In genomic region chr1:193980571-193980970, GRCm38 (mm10) we compare ENCODE assay signal across 21 mouse cellular contexts.
"Had no signal": no experiment of that assay in that cellular context is flagged by ENCODE, and none has a peak within 500 bp of the region (broad histone marks: within the 10 kb centered on the region; RNA-seq: fewer than 3 reads in every experiment).

No protein-coding gene starts in this region.

- H3K36me3 ChIP-seq: kidney, embryonic 15.5 days; limb, embryonic 12.5 days; limb, embryonic 15.5 days; midbrain, embryonic 12.5 days had no signal

- DNase-seq: kidney, adult 8-10 months; kidney, postnatal 10 days; kidney, postnatal 36 days; left cerebral cortex, postnatal 4 days; liver, postnatal 0 days; lung, embryonic 14.5 days; lung, postnatal 36 days; right cerebral cortex, adult 18-20 months; right cerebral cortex, postnatal 14 days; right cerebral cortex, postnatal 4 days; thymus, postnatal 25 days had no signal

- ATAC-seq: liver, postnatal 0 days; lung, postnatal 0 days; midbrain, embryonic 16.5 days had no signal

- H3K27ac ChIP-seq: kidney, embryonic 15.5 days; limb, embryonic 12.5 days; limb, embryonic 15.5 days; liver, embryonic 14.5 days; midbrain, embryonic 12.5 days; stomach, postnatal 0 days had no signal

- H3K9ac ChIP-seq: kidney, embryonic 15.5 days; limb, embryonic 12.5 days; limb, embryonic 15.5 days; liver, embryonic 14.5 days; liver, postnatal 0 days; lung, embryonic 14.5 days; midbrain, embryonic 12.5 days had no signal

- H3K27me3 ChIP-seq: kidney, embryonic 15.5 days; limb, embryonic 12.5 days; limb, embryonic 15.5 days; midbrain, embryonic 12.5 days had no signal

- H3K4me2 ChIP-seq: kidney, embryonic 15.5 days; limb, embryonic 12.5 days; limb, embryonic 15.5 days; liver, embryonic 11.5 days; lung, embryonic 14.5 days; midbrain, embryonic 12.5 days had no signal

- H3K4me3 ChIP-seq: kidney, embryonic 15.5 days; limb, embryonic 12.5 days; limb, embryonic 15.5 days; midbrain, embryonic 12.5 days; myocyte had no signal

- H3K4me1 ChIP-seq: kidney, embryonic 15.5 days; limb, embryonic 12.5 days; limb, embryonic 15.5 days; midbrain, embryonic 12.5 days had no signal

- H3K9me3 ChIP-seq: kidney, embryonic 15.5 days; limb, embryonic 12.5 days; limb, embryonic 15.5 days; midbrain, embryonic 12.5 days had no signal
